Mouse (Mus musculus): ENCODE data around the gene Sstr4. TPM values are rescaled to one million over a fixed set of nuclear protein-coding genes. Genes with fewer than 3 reads are reported as not detected.

Gene Sstr4
- polyA plus RNA-seq, 1 experiment from 2014 or later, result 0.72 TPM

DNA sequence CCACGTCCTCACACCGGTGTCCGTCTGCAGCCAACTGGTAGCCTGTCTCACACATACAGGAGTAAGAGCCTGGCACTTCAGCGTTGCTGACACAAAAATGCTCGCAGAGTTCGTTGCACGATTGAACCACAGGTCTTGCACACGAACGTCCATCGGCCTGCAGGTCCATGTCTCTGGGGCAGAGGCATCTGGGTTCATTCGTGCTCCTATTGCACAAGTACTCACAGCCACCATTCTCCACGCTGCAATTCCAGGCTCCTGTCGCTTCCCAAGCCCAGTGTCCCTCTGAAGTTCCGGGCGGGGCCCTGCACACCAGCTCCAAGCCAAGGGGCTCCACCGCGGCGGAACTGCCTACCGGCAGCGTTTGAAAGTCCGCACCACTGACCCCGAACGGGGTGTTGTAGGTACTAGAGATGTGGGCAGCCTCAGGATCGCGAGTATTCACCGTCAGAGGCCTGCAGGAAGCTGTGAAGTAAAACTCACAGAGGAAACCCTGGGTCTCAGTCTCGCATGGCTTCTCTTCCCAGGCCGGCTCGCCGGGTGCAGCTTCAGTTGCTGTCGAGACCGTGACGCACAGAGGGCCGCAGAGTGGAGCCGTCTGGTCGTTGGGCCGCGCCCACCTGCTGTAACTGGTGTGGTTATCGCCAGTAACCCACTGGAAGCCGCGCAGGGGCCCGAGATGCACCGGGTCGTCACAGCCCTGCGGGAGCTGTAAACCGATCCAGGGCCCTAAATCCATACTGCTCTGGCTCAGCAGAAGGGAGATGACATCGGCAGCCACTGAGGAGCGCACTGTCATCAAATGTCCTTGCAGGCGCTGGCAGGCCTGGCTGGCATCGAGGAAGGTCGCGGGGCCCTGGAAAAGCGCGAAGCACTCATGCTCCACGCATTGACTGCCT lies 12.1 kb downstream of the Sstr4 start:
- 3% methylated on average over 55 of the region's 55 CpGs for WGBS
- ATAC-seq (ENCODE audit: low FRiP score, low TSS enrichment), result peak; percentile 69

DNA sequence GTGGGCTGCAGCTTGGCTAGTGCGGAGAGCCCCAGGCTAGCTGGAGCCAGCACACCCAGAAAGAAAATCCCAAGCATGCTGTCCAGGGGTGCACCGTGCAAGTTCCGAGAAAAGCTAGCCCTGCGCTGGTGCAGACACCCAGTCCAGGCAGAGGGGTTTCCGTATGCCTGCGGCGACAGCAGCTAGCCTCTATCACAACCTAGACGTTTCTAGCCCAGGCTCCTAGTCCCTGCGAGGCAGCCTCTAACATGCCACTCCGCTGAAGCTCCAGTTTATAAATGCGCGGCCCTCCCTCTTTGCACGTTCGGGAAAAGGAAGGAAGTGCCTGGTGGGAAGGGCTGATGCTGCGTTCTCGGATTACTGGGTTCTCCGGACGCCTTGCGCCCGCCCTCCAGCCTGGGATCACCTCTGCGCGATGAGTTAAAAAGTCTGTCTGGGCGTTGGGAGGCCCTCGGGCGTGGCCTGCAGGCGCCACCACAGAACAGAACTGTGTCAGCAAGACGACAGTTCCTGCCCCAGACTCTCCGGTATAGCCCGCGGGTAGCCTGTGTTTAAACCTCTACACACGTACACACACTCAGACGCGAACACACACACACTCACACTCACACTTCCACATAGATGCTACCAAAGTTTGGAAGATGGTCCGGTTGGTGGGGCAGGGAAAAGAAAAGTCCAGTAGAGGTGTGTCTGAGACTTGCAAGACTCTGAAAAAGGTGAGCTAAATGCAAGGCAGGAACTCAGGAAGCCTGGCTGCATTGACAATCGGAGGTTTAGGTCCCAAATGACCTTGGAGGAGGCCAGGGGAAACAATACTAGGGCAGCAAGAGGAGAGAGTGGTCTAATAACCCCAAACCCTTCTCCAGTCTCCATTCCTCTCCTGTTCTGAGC lies 13.0 kb downstream of the Sstr4 start, which contains the start of gene Thbd:
TSS of gene Thbd (minus strand) at position 319 of the 891 bp plus-strand sequence.
- peaks cover 25% of the 10 kb centered on the region for H3K27me3 ChIP-seq (ENCODE audit: insufficient read depth, low read length)
- no peaks in the 10 kb centered on the region for H3K9me3 ChIP-seq (ENCODE audit: low read length)
- peak within 1 kb of the TSS; percentile 61 for H3K4me2 ChIP-seq (replicated peaks; ENCODE audit: low read depth, low read length)
- H3K27ac ChIP-seq (ENCODE audit: low read length), result peak within 1 kb of the TSS; percentile 37; the same call in 1 of the 2 replicates
- peak; percentile 75 for ATAC-seq (ENCODE audit: low FRiP score, low TSS enrichment)
- no peaks in the 10 kb centered on the region for H3K36me3 ChIP-seq (ENCODE audit: insufficient read depth, low read length)
- H3K9ac ChIP-seq (replicated peaks; ENCODE audit: low read length), result peak within 1 kb of the TSS; percentile 63
- H3K4me1 ChIP-seq (ENCODE audit: insufficient read depth, low read length), result peaks cover 18% of the 10 kb centered on the region
- whole genome bisulfite sequencing, result 2% methylated on average over 35 of the region's 35 CpGs
- peak within 1 kb of the TSS; percentile 49 for H3K4me3 ChIP-seq (ENCODE audit: low read length)

More for the DNA sequence above, 12.1 kb downstream of the Sstr4 start:
- Histone ChIP-seq H3K36me3 (ENCODE audit: insufficient read depth, low read length) (no peaks in the 10 kb centered on the region), H3K27me3 (ENCODE audit: insufficient read depth, low read length) (peaks cover 25% of the 10 kb centered on the region), H3K9me3 (ENCODE audit: low read length) (no peaks in the 10 kb centered on the region), H3K9ac (replicated peaks; ENCODE audit: low read length) (peak overlapping the region; percentile 63), H3K4me1 (ENCODE audit: insufficient read depth, low read length) (peaks cover 18% of the 10 kb centered on the region), H3K4me2 (replicated peaks; ENCODE audit: low read depth, low read length) (peak overlapping the region; percentile 61), H3K27ac (ENCODE audit: low read length) (peak overlapping the region; percentile 37; the same call in 1 of the 2 replicates), H3K4me3 (ENCODE audit: low read length) (peak overlapping the region; percentile 49)

DNA sequence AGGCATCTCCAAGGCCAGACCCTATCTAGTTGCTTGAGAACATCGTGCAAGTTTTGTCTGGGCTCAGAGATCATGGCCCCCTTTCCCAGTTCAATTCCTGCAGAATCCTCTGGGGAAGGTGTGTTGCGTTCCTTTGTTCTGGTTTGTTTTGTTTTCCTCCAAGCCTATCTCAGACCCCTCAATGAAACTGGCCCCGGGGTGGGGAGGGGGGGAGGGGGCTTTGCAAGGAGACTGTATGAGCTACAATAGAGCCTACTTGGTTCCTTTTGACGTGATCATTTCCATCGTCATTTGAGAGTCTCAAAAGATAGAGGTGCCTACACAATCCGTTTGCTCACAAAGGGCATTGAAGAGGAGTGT lies 13.6 kb downstream of the Sstr4 start:
- WGBS, result 15% methylated on average over 6 of the region's 6 CpGs
- H3K9ac ChIP-seq (replicated peaks; ENCODE audit: low read length), result 0 out of 2 replicates have a peak overlapping the region, but pooled peaks have one; percentile 63
- peaks cover 18% of the 10 kb centered on the region for H3K4me1 ChIP-seq (ENCODE audit: insufficient read depth, low read length)
- H3K27me3 ChIP-seq (ENCODE audit: insufficient read depth, low read length), result peaks cover 25% of the 10 kb centered on the region
- H3K4me3 ChIP-seq (ENCODE audit: low read length), result peak overlapping the region; percentile 49
- H3K4me2 ChIP-seq (replicated peaks; ENCODE audit: low read depth, low read length), result peak overlapping the region; percentile 61
- no peaks in the 10 kb centered on the region for H3K36me3 ChIP-seq (ENCODE audit: insufficient read depth, low read length)
- H3K9me3 ChIP-seq (ENCODE audit: low read length), result no peaks in the 10 kb centered on the region
- no peak for ATAC-seq (ENCODE audit: low FRiP score, low TSS enrichment)
- H3K27ac ChIP-seq (ENCODE audit: low read length), result no peak overlapping the region

DNA sequence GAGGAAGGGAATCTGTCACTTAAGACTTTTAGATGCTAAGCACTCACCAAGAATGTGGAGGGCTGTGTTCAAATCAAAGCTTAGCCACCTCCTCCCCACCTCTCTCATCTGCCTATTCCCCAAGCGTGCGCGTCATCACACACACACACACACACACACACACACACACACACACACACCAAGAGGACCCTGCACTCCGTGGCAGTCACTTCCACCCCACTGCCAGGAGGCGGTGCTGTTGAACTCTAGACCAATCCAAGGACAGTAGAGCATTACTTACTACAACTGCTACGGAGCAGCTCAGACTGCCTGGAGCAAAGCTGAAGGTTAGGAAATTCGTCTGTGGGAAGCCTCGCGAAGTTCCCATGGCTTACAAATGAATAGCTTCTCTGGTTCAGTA lies 14.0 kb downstream of the Sstr4 start:
- no peaks in the 10 kb centered on the region for H3K36me3 ChIP-seq (ENCODE audit: insufficient read depth, low read length)
- H3K4me1 ChIP-seq (ENCODE audit: insufficient read depth, low read length), result peaks cover 18% of the 10 kb centered on the region
- H3K4me2 ChIP-seq (replicated peaks; ENCODE audit: low read depth, low read length), result 0 out of 2 replicates have a peak overlapping the region, but pooled peaks have one; percentile 61
- H3K27ac ChIP-seq (ENCODE audit: low read length), result no peak overlapping the region
- WGBS, result 29% methylated on average over 9 of the region's 9 CpGs
- H3K9me3 ChIP-seq (ENCODE audit: low read length), result no peaks in the 10 kb centered on the region
- peak; percentile 84 for ATAC-seq (ENCODE audit: low FRiP score, low TSS enrichment)
- peaks cover 25% of the 10 kb centered on the region for H3K27me3 ChIP-seq (ENCODE audit: insufficient read depth, low read length)
- no peak overlapping the region for H3K9ac ChIP-seq (replicated peaks; ENCODE audit: low read length)
- H3K4me3 ChIP-seq (ENCODE audit: low read length), result no peak overlapping the region

DNA sequence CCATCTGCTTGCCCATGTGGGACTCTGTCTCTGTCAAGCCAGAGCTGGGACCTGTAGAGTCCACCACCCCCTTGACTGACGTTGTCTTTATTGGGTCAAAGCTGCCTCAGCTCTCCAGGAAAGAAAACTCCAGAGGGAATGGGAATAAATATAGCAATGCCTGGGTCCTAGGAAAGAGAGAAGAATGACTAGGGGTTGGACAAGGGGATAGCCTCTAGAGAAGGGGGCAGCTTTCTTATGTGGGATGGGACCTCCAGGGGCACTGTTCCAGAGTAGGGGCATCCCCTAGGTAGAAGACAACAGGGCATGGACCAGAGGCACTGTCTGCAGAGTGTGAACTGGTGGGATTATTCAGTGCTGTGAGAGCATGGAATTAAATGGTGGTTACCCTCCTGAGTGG lies 14.7 kb downstream of the Sstr4 start:
- Histone ChIP-seq H3K9ac (replicated peaks; ENCODE audit: low read length) (no peak overlapping the region), H3K27ac (ENCODE audit: low read length) (no peak overlapping the region), H3K36me3 (ENCODE audit: insufficient read depth, low read length) (no peaks in the 10 kb centered on the region), H3K4me2 (replicated peaks; ENCODE audit: low read depth, low read length) (no peak overlapping the region), H3K27me3 (ENCODE audit: insufficient read depth, low read length) (peaks cover 25% of the 10 kb centered on the region), H3K4me3 (ENCODE audit: low read length) (no peak overlapping the region), H3K9me3 (ENCODE audit: low read length) (no peaks in the 10 kb centered on the region), H3K4me1 (ENCODE audit: insufficient read depth, low read length) (peaks cover 18% of the 10 kb centered on the region)
- WGBS, result 88% methylated on average over 1 of the region's 1 CpGs
- no peak for ATAC-seq (ENCODE audit: low FRiP score, low TSS enrichment)

DNA sequence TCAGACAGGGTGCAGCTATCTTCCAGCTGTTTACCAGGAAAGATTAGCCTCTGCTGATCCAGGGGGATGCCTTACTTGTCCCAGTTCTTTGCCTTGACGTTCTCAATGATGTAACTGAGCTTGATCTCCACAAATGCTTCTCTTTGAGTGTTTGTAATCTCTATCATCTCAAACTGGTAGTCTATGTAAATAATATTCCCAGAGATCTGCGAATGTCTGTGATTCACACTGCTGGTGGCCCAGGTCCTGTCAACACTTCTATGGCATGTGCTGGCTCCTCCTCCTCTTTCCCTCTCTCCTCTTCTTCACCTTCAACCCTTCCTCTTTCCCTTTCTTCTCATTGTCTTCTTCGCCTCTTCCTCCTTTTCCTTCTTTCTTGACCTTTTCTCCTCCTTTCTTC lies 24.0 kb downstream of the Sstr4 start:
- 80% methylated on average over 3 of the region's 3 CpGs for WGBS
- H3K36me3 ChIP-seq (ENCODE audit: insufficient read depth, low read length), result no peaks in the 10 kb centered on the region
- ATAC-seq (ENCODE audit: low FRiP score, low TSS enrichment), result no peak
- no peak overlapping the region for H3K27ac ChIP-seq (ENCODE audit: low read length)
- H3K4me1 ChIP-seq (ENCODE audit: insufficient read depth, low read length), result no peaks in the 10 kb centered on the region
- no peak overlapping the region for H3K4me3 ChIP-seq (ENCODE audit: low read length)
- no peaks in the 10 kb centered on the region for H3K27me3 ChIP-seq (ENCODE audit: insufficient read depth, low read length)
- no peak overlapping the region for H3K9ac ChIP-seq (replicated peaks; ENCODE audit: low read length)
- H3K4me2 ChIP-seq (replicated peaks; ENCODE audit: low read depth, low read length), result no peak overlapping the region
- H3K9me3 ChIP-seq (ENCODE audit: low read length), result no peaks in the 10 kb centered on the region

DNA sequence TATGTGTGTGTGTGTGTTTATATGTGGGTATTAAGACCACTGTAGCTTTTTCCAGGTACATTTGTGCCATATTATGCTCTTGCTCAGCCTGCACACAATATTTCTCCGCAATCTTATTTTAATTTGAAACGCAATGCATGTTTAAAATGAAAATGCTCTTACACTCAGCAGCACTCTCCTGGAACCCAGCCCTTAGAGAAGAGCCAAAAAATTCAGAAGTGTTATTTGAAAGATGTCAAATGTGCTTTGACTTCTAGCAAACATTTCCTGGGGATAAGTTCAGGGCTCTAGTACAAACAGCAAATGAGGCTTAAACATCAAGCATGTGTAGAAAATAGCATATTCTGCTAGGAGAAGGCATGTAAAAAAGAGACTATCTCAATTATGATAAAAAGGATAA lies 24.6 kb downstream of the Sstr4 start:
- no peak overlapping the region for H3K4me3 ChIP-seq (ENCODE audit: low read length)
- H3K27me3 ChIP-seq (ENCODE audit: insufficient read depth, low read length), result no peaks in the 10 kb centered on the region
- WGBS, result 95% methylated on average over 2 of the region's 2 CpGs
- H3K36me3 ChIP-seq (ENCODE audit: insufficient read depth, low read length), result no peaks in the 10 kb centered on the region
- H3K4me2 ChIP-seq (replicated peaks; ENCODE audit: low read depth, low read length), result no peak overlapping the region
- no peak overlapping the region for H3K27ac ChIP-seq (ENCODE audit: low read length)
- ATAC-seq (ENCODE audit: low FRiP score, low TSS enrichment), result no peak
- H3K4me1 ChIP-seq (ENCODE audit: insufficient read depth, low read length), result no peaks in the 10 kb centered on the region
- H3K9ac ChIP-seq (replicated peaks; ENCODE audit: low read length), result no peak overlapping the region
- H3K9me3 ChIP-seq (ENCODE audit: low read length), result no peaks in the 10 kb centered on the region

DNA sequence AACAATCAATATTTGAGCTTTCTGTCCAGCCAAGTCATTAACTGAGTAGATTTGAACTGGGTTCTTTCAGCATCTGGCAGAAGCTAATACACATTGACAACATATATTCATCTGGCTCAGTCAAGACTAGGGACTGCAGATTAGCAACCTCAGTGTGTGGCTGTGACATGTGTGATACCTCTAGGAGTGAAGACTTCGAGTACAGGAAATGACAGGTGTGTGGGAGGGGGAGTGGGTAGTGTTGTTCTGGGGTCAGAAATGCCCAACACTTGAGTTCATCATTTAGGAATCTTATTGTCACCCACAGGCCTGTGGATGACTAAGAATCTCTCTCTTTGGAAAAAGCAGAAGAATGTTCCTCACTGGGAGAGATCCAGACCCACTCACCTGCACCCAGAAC lies 26.0 kb downstream of the Sstr4 start:
- ATAC-seq (ENCODE audit: low FRiP score, low TSS enrichment), result no peak
- 35% methylated on average over 1 of the region's 1 CpGs for WGBS
- H3K36me3 ChIP-seq (ENCODE audit: insufficient read depth, low read length), result no peaks in the 10 kb centered on the region
- no peaks in the 10 kb centered on the region for H3K9me3 ChIP-seq (ENCODE audit: low read length)
- no peaks in the 10 kb centered on the region for H3K4me1 ChIP-seq (ENCODE audit: insufficient read depth, low read length)
- no peak overlapping the region for H3K9ac ChIP-seq (replicated peaks; ENCODE audit: low read length)
- no peaks in the 10 kb centered on the region for H3K27me3 ChIP-seq (ENCODE audit: insufficient read depth, low read length)
- no peak overlapping the region for H3K4me2 ChIP-seq (replicated peaks; ENCODE audit: low read depth, low read length)
- H3K27ac ChIP-seq (ENCODE audit: low read length), result no peak overlapping the region
- H3K4me3 ChIP-seq (ENCODE audit: low read length), result no peak overlapping the region

DNA sequence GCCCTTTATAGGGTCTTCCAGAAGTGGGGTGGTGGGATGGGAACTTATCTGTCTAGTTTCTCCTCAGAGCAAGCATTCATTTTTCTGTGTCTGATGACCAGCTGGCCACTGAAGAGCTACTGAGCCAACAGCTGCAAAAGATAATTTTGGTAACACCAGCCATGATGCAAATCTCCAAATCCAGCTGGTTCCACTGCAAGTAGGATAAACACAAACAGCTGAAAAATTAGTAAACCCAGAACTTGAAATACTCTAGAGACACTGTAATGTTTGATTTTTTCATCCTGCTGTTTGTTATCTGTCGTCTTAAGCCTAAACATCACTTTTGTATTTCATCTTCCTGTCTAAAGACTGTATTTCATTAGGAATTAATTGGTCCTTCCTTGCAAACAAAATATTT lies 26.6 kb downstream of the Sstr4 start:
- WGBS, result 70% methylated on average over 1 of the region's 1 CpGs
- H3K27ac ChIP-seq (ENCODE audit: low read length), result no peak overlapping the region
- no peak overlapping the region for H3K4me2 ChIP-seq (replicated peaks; ENCODE audit: low read depth, low read length)
- no peak overlapping the region for H3K9ac ChIP-seq (replicated peaks; ENCODE audit: low read length)
- H3K4me3 ChIP-seq (ENCODE audit: low read length), result no peak overlapping the region
- H3K36me3 ChIP-seq (ENCODE audit: insufficient read depth, low read length), result no peaks in the 10 kb centered on the region
- no peak for ATAC-seq (ENCODE audit: low FRiP score, low TSS enrichment)
- H3K27me3 ChIP-seq (ENCODE audit: insufficient read depth, low read length), result no peaks in the 10 kb centered on the region
- H3K4me1 ChIP-seq (ENCODE audit: insufficient read depth, low read length), result no peaks in the 10 kb centered on the region
- H3K9me3 ChIP-seq (ENCODE audit: low read length), result no peaks in the 10 kb centered on the region
